Mouse (Mus musculus) spleen, adult 2 months (tissue): ENCODE data around the gene Phf10.

ENCODE experiments used
- CTCF ChIP-seq: fragments of 200-500 bp; IDR thresholded peaks from 2 replicates; pipeline ENCODE4 v1.5.1; 2011; ENCODE audit warnings: mild to moderate bottlenecking, inconsistent platforms; ENCODE audit not compliant: insufficient read depth, insufficient read length, insufficient replicate concordance; ENCODE audit errors: extremely low read depth
- POLR2A ChIP-seq: fragments of 200-500 bp; IDR thresholded peaks from 2 replicates; pipeline ENCODE4 v1.6.1; 2011; ENCODE audit warnings: low read depth, low read length, inconsistent platforms

- no peak for TF ChIP-seq CTCF
- no peak for TF ChIP-seq POLR2A
Measured at GRCm38 (mm10) chr17:14903212-14903611, 57.9 kb downstream of the Phf10 start.
